Mouse (Mus musculus) hindlimb bud, embryonic 11.5 days (tissue): Measurements from ENCODE around the gene Socs3.

Source experiments
- DNase-seq: peaks from one replicate; pipeline ENCODE4 v3.0.0-alpha.2; 2012; ENCODE audit warnings: low read depth, low spot score; ENCODE audit errors: extremely low spot score

Socs3 gene

GRCm38 (mm10) chr11:117955621-117956020 is 14.2 kb downstream of the Socs3 start:
- no peak for DNase-seq

- no peak for DNase-seq
Measured at GRCm38 (mm10) chr11:117954819-117955218, 15.0 kb downstream of the Socs3 start.

GRCm38 (mm10) chr11:117954094-117954493 is 15.8 kb downstream of the Socs3 start:
- no peak for DNase-seq

- no peak for DNase-seq
Measured at GRCm38 (mm10) chr11:117952174-117952933, 17.5 kb downstream of the Socs3 start.

GRCm38 (mm10) chr11:117951391-117951790 is 18.5 kb downstream of the Socs3 start:
- no peak for DNase-seq

GRCm38 (mm10) chr11:117949392-117950091 is 20.3 kb downstream of the Socs3 start:
- no peak for DNase-seq

GRCm38 (mm10) chr11:117946996-117947419 is 22.8 kb downstream of the Socs3 start:
- no peak for DNase-seq

GRCm38 (mm10) chr11:117946195-117946979 is 23.5 kb downstream of the Socs3 start:
- DNase-seq, result no peak

- no peak for DNase-seq
Measured at GRCm38 (mm10) chr11:117941848-117942247, 28.0 kb downstream of the Socs3 start.

- DNase-seq, result no peak
Measured at GRCm38 (mm10) chr11:117941325-117941834, 28.5 kb downstream of the Socs3 start.

GRCm38 (mm10) chr11:117940881-117941280 is 29.0 kb downstream of the Socs3 start:
- no peak for DNase-seq

GRCm38 (mm10) chr11:117939741-117940285 is 30.0 kb downstream of the Socs3 start:
- DNase-seq, result no peak

- DNase-seq, result no peak
Measured at GRCm38 (mm10) chr11:117939004-117939730, 30.7 kb downstream of the Socs3 start.

- DNase-seq, result no peak
Measured at GRCm38 (mm10) chr11:117936202-117936601, 33.6 kb downstream of the Socs3 start.

GRCm38 (mm10) chr11:117935616-117936015 is 34.2 kb downstream of the Socs3 start:
- DNase-seq, result no peak

- DNase-seq, result no peak
Measured at GRCm38 (mm10) chr11:117934576-117935368, 35.1 kb downstream of the Socs3 start.

GRCm38 (mm10) chr11:117934168-117934567 is 35.7 kb downstream of the Socs3 start:
- DNase-seq, result no peak

- no peak for DNase-seq
Measured at GRCm38 (mm10) chr11:117932195-117932594, 37.7 kb downstream of the Socs3 start.

GRCm38 (mm10) chr11:117931576-117931975 is 38.3 kb downstream of the Socs3 start:
- DNase-seq, result no peak
